Mouse (Mus musculus) cortical plate, adult 2 months (tissue): ENCODE measurements around the gene Map4k5.

Experiments
- CTCF ChIP-seq: fragments of 200-500 bp; IDR thresholded peaks from 2 replicates; pipeline ENCODE4 v1.5.1; 2011; ENCODE audit warnings: mild to moderate bottlenecking, control low read depth, low read length; ENCODE audit not compliant: insufficient read depth; ENCODE audit errors: extremely low read depth
- POLR2A ChIP-seq: fragments of 200-500 bp; IDR thresholded peaks from 2 replicates; pipeline ENCODE4 v1.6.1; 2011; ENCODE audit warnings: mild to moderate bottlenecking, low read length, control low read depth; ENCODE audit not compliant: insufficient read depth; ENCODE audit errors: extremely low read depth

DNA sequence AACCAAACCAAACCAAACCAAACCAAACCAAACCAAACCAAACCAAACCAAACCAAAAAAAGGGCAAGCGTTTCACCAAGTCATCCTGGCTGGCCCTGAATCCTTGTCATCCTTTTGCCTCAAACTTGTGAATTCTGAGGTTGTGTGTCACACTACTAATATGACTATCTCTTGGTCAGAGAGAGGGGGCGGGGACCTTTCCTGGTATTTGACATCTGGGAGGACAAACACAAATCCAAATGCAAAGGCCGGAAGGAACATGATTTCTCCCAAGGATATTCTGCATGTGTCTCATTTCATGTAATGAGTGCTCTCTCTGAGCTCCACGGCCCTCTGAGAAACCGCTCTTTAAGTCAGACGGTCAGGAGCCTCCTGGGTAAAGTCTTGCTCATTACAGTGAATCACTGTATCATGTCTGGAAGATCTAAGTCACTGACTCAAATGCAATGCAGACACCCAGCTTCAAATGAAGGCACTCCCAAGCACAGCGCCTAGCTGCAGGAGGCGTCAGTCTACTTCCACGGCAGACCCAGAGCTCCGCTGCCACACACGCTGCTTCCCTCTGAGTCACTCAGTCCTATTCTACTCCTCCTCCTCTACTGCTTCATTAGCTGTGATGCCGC is 58.9 kb downstream of the Map4k5 start:
- TF ChIP-seq CTCF (no peak), POLR2A (no peak)
